Mouse (Mus musculus) midbrain, postnatal 0 days (tissue): ENCODE data around the gene Cbx1. TPM values are rescaled to one million over a fixed set of nuclear protein-coding genes. Genes with fewer than 3 reads are reported as not detected.
A peak's percentile ranks its signal among the peaks of the same experiment; 100 is the strongest.
"Not testable (repeated sequence)": the region's sequence is repeated elsewhere in the genome, so short reads cannot be mapped to it uniquely, and the experiment has no call there.

Source experiments
- ATAC-seq: fragments of 200-750 bp; cut with Nextera tagmentation; 2 replicates; pipeline ENCODE4 v1.8.0; 2017; ENCODE audit warnings: moderate number of reproducible peaks, mild to moderate bottlenecking, moderate TSS enrichment, moderate library complexity; ENCODE audit not compliant: low FRiP score
- DNase-seq: peaks from one replicate; pipeline ENCODE4 v3.0.0-alpha.2; 2015; ENCODE audit warnings: low spot score
- H3K27ac ChIP-seq: fragments of 300-500 bp; sonication (generic); 2 replicates; pipeline ENCODE4 v1.5.1; 2014; ENCODE audit warnings: low read depth, mild to moderate bottlenecking, low read length, mixed read lengths
- H3K27me3 ChIP-seq: fragments of 300-500 bp; sonication (generic); 2 replicates; pipeline ENCODE4 v1.6.1; 2014; ENCODE audit warnings: low read length, control low read depth, mixed read lengths; ENCODE audit not compliant: insufficient read depth
- H3K36me3 ChIP-seq: fragments of 300-500 bp; sonication (generic); 2 replicates; pipeline ENCODE4 v1.6.1; 2014; ENCODE audit warnings: low read length, control low read depth, mixed read lengths; ENCODE audit not compliant: insufficient read depth
- H3K4me1 ChIP-seq: fragments of 300-500 bp; sonication (generic); 2 replicates; pipeline ENCODE4 v1.6.1; 2014; ENCODE audit warnings: mild to moderate bottlenecking, control low read depth, antibody characterized with exemption, low read length, mixed read lengths; ENCODE audit not compliant: insufficient read depth
- H3K4me2 ChIP-seq: fragments of 300-500 bp; sonication (generic); 2 replicates; pipeline ENCODE4 v1.6.1; 2014; ENCODE audit warnings: low read depth, mild to moderate bottlenecking, low read length, mixed read lengths; ENCODE audit not compliant: poor library complexity, severe bottlenecking
- H3K4me3 ChIP-seq: fragments of 300-500 bp; sonication (generic); 2 replicates; pipeline ENCODE4 v1.5.1; 2014; ENCODE audit warnings: low read depth, mild to moderate bottlenecking, low read length, moderate library complexity
- H3K9ac ChIP-seq: fragments of 300-500 bp; sonication (generic); replicated peaks from 2 replicates; pipeline ENCODE4 v1.6.1; 2014; ENCODE audit warnings: mild to moderate bottlenecking, low read length, moderate library complexity, mixed read lengths; ENCODE audit not compliant: poor library complexity, severe bottlenecking
- H3K9me3 ChIP-seq: fragments of 300-500 bp; sonication (generic); 2 replicates; pipeline ENCODE4 v1.6.1; 2016; ENCODE audit warnings: low read length, control low read depth
- CTCF ChIP-seq: IDR thresholded peaks from 2 replicates; pipeline ENCODE4 v1.5.1; 2016; ENCODE audit warnings: antibody characterized with exemption, mild to moderate bottlenecking
- WGBS: fragments of 180-500 bp; shearing (Covaris S2); extraction: QIAGEN DNeasy Blood & Tissue Kit; methylation state at CpG from one replicate; pipeline ENCODE4 v1.1.7; 2014; 5-methylcytosine and 5-hydroxymethylcytosine counted together
- polyA plus RNA-seq: library from polyadenylated mRNA; unstranded; fragments of >200 nt; fragmentation: Nextera tagmentation; extraction: Ambion mirVana; gene quantifications from 2 replicates; pipeline ENCODE4 v1.2.1, GENCODE M21; 2015
- total RNA-seq: library from RNA; depleted of rRNA; stranded (reverse); fragments of >200 nt; gene quantifications from 2 replicates; pipeline ENCODE4 v1.2.3, GENCODE M21; 2014

Cbx1 gene
- total and polyA plus RNA-seq, 2 experiments from 2014 or later = 29.0 to 53.2 TPM

GRCm38 (mm10) chr11:96776068-96776467 is 12.9 kb upstream of the Cbx1 start:
- no peak overlapping the region for H3K27ac ChIP-seq
- 46% methylated on average over 3 of the region's 3 CpGs for WGBS

DNA sequence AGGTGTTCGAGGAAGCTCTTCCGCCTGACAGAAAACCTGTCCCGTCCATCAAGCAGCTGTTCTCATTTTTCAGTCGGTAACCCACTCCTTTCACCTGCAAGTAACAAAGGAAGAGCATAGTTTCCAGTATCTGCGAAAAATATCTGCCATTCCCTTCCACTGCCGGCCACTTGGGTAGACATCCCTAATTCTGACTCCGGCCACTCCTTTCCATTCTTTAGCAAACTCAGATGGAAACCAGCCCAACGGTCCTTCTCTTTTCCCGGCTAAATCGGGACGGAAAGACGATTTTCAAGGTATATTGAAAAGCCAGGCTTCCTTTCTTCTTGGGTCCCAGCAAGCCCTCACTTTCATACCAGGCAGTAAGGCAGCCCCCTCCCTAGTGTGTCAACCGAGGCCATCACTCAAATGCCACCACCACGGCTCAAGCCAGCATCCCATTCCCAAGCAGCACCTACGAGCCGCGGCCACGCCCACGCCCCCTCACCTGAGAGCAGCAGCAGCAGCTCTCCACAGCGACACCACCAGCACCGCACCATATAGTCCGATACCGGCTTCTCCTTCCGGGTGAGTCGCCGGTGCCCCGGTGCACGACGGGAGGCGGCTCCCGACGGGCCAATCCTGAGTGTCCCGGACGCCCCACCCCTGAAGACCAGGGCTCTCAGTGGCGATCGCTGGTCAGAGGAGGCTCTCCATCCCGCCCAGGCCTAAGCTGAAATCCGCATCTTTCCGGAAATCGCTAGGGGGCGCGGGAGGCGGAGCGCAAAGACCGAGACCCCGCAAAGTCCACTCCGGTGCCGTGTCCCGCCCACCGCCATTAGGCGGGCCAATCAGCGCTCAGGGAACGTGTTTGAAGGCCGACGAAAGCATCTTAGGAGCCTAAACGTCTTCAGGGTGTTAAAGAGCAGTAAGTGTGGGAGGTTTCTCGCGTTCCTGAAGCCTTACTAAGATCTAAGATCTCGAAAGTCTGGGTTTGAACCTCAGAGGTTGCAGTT is 11.7 kb upstream of the Cbx1 start, which contains the start of gene Snx11:
TSS of gene Snx11 (minus strand) at position 592 of the 995 bp plus-strand sequence.
- WGBS = 2% methylated on average over 52 of the region's 59 CpGs
- DNase-seq = peak; percentile 98
- Histone ChIP-seq H3K27ac (peak within 1 kb of the TSS; percentile 69), H3K9me3 (no peaks in the 10 kb centered on the region), H3K4me1 (no peaks in the 10 kb centered on the region), H3K4me3 (peak within 1 kb of the TSS; percentile 57), H3K27me3 (no peaks in the 10 kb centered on the region), H3K4me2 (peak within 1 kb of the TSS; percentile 70), H3K36me3 (peaks cover 10% of the 10 kb centered on the region), H3K9ac (peak within 1 kb of the TSS; percentile 63)
- peak; percentile 96 for ATAC-seq
- peak; percentile 82 for TF ChIP-seq CTCF

More at GRCm38 (mm10) chr11:96776068-96776467, 12.9 kb upstream of the Cbx1 start:
- Histone ChIP-seq H3K9me3 (no peaks in the 10 kb centered on the region), H3K4me3 (no peak overlapping the region), H3K36me3 (peaks cover 22% of the 10 kb centered on the region), H3K9ac (no peak overlapping the region), H3K27me3 (no peaks in the 10 kb centered on the region), H3K4me2 (peak overlapping the region; percentile 70), H3K4me1 (no peaks in the 10 kb centered on the region)
- DNase-seq = peak; percentile 51
- TF ChIP-seq CTCF = peak; percentile 55
- ATAC-seq = no peak

DNA sequence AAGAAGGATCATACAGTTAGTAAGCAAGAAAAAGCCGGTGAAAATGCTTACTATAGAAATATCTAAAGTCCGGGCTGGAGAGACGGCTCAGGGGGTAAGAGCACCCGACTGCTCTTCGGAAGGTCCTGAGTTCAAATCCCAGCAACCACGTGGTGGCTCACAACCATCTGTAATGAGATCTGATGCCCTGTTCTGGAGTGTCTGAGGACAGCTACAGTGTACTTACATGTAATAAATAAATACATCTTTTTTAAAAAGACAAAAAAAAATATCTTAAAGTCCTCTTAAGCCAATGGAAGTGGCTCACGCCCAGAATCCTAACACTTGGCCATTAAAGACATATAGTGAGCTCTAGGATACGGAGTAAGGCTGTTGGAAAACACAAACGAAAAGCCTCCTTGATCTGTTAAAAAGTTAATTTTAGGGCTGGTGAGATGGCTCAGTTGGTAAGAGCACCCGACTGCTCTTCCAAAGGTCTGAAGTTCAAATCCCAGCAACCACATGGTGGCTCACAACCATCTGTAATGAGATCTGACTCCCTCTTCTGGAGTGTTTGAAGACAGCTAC is 10.8 kb upstream of the Cbx1 start:
- not testable (repeated sequence) for H3K27me3 ChIP-seq, DNase-seq, H3K9me3 ChIP-seq, H3K36me3 ChIP-seq, H3K4me1 ChIP-seq, ATAC-seq, H3K9ac ChIP-seq
- Histone ChIP-seq H3K4me2 (peak overlapping the region; percentile 70), H3K4me3 (peak overlapping the region; percentile 57), H3K27ac (peak overlapping the region; percentile 69; the same call in 1 of the 2 replicates)
- 71% methylated on average over 10 of the region's 10 CpGs for WGBS

DNA sequence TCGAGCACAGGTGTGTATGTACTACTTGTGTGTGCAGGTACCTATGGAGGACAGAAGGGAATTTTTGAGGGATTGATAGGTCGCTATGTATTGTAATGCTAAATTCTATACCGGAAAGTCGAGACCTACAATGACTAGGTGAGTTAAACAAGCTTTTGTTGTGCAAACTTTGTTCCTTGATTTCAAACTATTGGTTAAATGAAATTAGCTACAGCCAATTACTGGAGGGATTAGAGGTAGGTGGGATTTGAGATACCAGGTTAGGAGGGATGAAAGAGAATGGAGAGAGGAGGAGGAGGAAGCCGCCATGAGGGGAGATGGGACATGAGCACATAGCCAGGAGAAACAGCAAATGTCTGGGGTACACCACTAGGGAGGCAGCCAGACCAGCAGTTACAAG is 8.6 kb upstream of the Cbx1 start:
- H3K4me1 ChIP-seq = no peaks in the 10 kb centered on the region
- no peak overlapping the region for H3K9ac ChIP-seq
- H3K9me3 ChIP-seq = no peaks in the 10 kb centered on the region
- H3K27ac ChIP-seq = no peak overlapping the region
- no peaks in the 10 kb centered on the region for H3K27me3 ChIP-seq
- DNase-seq (no peak), ATAC-seq (no peak)
- no peak overlapping the region for H3K4me3 ChIP-seq
- WGBS = 74% methylated on average over 5 of the region's 5 CpGs
- H3K4me2 ChIP-seq = no peak overlapping the region
- H3K36me3 ChIP-seq = no peaks in the 10 kb centered on the region
- no peak for TF ChIP-seq CTCF

DNA sequence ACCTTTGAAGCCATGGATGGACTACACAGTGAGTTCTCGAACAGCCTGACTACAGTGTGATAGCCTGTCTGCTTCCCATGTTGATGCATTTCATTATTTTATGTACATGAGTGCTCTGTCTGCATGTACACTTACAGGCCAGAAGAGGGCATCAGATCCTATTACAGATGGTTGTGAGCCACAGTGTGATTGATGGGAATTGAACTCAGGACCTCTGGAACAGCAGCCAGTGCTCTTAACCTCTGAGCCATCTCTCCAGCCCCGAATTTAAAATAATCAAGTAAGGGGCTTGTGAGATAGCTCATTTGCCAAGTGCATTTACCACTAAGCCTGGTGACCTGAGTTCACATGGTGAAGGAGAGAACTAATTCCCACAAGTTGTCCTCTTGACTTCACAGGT is 7.5 kb upstream of the Cbx1 start:
- H3K4me3 ChIP-seq = no peak overlapping the region
- DNase-seq (no peak), ATAC-seq (no peak)
- H3K27me3 ChIP-seq = no peaks in the 10 kb centered on the region
- 78% methylated on average over 2 of the region's 2 CpGs for WGBS
- no peaks in the 10 kb centered on the region for H3K4me1 ChIP-seq
- TF ChIP-seq CTCF = peak; percentile 54
- H3K4me2 ChIP-seq = no peak overlapping the region
- no peak overlapping the region for H3K27ac ChIP-seq
- H3K36me3 ChIP-seq = no peaks in the 10 kb centered on the region
- H3K9me3 ChIP-seq = no peaks in the 10 kb centered on the region
- no peak overlapping the region for H3K9ac ChIP-seq

GRCm38 (mm10) chr11:96784847-96785246 is 4.1 kb upstream of the Cbx1 start:
- H3K4me3 ChIP-seq, H3K9ac ChIP-seq, H3K9me3 ChIP-seq, ATAC-seq, H3K27me3 ChIP-seq, H3K4me1 ChIP-seq, H3K4me2 ChIP-seq, H3K27ac ChIP-seq, H3K36me3 ChIP-seq: not testable (repeated sequence)
- WGBS = 11% methylated on average over 7 of the region's 7 CpGs
- TF ChIP-seq CTCF = peak; percentile 76
- peak; percentile 69 for DNase-seq
